Mouse (Mus musculus) skeletal muscle tissue, adult 2 months (tissue): ENCODE measurements around the gene Asic4.

Experiments
- DNase-seq: peaks from one replicate; pipeline ENCODE4 v3.0.0-alpha.2; 2012; ENCODE audit warnings: low read depth, low spot score

Asic4 gene

GRCm38 (mm10) chr1:75502945-75503650, 52.9 kb downstream of the Asic4 start:
- DNase-seq: no peak

DNA sequence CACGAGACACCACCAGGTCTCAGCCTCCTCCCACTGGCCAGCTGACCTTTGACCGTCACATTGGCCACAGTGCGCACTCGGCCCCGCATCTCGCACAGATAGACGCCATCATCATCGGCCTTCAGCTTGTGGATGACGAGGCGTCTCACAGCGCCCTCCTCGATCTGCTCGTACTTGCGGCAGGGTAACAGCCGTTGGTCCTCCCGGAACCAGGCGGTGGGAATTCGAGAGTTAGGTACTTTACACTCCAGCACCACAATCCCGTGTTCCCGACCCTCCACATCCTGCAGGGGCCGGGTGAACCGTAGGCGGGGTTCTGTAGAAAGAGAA, 53.4 kb downstream of the Asic4 start:
- no peak for DNase-seq

DNA sequence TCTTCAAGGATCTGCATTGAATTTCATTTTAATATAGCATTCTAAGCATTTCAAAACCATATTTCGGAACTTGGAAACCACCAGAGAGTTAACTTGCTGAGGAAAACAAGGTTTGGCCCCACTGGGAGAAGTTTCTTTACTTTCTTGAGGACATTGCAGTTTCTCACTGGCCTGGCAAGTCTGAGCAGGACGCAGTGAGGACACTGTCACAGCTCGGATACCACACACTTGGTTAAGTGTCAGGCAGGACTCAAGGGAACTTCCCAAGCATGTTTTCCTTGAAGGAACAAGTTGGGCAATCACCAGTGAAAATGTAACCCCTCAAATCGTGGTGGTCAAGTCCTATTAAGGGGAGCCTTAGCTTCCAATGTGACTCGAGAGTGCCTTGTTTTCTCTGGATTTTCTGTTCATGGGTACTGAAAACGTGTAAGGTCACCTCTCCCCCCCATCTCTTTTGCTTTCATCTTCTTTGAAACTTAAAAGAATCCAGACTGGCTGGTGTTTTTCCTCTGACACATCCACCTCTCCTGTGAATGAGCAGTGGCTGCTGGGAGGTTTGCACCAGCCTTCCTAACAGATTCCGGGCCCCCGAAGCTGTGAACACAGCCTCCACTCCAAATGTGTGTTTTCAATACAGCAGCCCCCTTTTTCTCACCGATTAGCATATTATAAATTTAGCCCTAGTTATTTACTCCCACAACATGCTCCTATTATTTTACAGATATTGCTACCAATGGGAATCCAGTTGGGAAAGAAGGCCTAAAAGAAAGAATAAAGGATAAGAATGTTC, 54.2 kb downstream of the Asic4 start:
- no peak for DNase-seq

- peak; percentile 74 for DNase-seq
Observed at GRCm38 (mm10) chr1:75505159-75505955, 55.1 kb downstream of the Asic4 start.

GRCm38 (mm10) chr1:75505956-75506831, 56.0 kb downstream of the Asic4 start, which contains the start of gene Obsl1:
Gene Obsl1 (minus strand): TSS chr1:75506452.
- peak; percentile 83 for DNase-seq

DNA sequence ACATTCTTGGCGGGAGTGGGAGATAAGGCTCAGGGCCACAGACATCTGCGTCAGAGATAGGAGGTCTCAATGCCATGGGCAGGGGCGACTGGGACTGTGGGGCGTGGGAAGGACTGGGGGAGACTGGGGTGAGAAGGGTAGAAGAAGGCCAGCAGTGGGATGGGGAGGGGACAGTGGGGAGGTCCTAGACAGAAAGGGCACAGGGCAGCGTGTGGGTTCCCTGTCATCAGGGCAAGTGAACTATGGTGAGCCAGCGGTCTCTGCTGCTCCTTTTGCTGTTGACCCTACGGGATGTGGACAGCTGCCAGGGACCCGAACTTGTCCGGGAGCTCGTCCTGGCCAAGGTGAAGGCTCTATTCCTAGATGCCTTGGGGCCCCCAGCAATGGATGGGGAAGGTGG, 56.8 kb downstream of the Asic4 start, which contains the start of gene Inha:
Gene Inha (plus strand): TSS at position 72 of the 400 bp plus-strand sequence.
- no peak for DNase-seq

- no peak for DNase-seq
Observed at GRCm38 (mm10) chr1:75509586-75509985, 59.4 kb downstream of the Asic4 start.

DNA sequence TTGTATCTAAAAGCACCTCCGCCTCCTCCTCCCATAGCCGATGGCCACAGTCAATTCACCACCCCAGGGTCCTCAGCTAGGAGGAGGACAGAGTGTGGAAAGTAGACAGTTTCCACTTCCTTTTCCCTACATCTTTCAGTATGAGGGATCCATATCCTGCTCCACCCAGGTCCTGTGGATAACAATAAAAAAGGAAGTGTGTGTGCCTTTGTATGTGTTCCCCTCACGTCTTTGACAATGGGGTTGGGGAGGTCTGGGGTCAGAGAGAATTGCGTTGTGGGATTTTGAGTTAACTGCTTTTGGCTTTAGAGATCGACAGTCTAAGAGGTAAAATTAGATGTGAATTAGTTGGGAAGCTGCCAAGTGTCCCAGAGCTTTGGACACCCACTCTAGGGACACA, 59.9 kb downstream of the Asic4 start:
- no peak for DNase-seq

- DNase-seq: no peak
Observed at GRCm38 (mm10) chr1:75511437-75512210, 61.4 kb downstream of the Asic4 start.

DNA sequence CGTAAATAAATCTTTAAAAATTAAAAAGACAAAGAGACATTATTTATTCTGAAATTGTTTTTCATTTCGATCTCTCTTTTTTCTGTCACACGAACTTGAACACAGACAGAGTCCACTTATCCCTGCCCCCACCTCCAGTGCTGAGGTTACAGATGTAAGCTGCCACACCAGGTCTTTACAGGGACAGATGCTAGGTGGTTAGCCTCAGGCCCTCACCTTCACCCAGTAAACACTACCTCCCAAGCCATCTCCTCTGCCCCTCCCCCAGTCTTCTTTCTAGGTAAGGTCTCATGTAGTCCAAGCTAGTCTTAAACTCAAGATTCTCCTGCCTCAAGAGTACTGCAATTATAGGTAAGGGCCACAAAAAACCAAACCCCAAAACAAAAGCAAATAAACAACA, 62.3 kb downstream of the Asic4 start:
- no peak for DNase-seq

- no peak for DNase-seq
Observed at GRCm38 (mm10) chr1:75516703-75517380, 66.6 kb downstream of the Asic4 start.

- no peak for DNase-seq
Observed at GRCm38 (mm10) chr1:75517984-75518383, 67.7 kb downstream of the Asic4 start.

DNA sequence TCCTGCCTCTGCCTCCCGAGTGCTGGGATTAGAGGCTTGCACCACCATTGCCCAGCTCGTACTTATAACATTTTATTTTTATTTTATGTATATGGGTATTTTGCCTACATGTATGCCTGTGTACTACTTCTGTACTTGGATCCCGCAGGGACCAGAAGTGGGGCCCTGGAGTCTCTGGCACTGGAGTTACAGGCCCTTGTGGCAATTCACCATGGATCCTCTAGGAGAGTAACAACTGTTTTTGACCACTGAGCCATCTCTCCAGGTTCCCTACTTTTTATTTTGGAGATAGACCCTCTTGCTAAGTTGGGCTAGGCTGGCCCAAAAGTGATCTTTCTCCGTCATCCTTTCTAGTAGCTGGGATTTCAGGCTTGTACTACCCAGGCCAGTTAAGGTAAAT, 68.2 kb downstream of the Asic4 start:
- no peak for DNase-seq

DNA sequence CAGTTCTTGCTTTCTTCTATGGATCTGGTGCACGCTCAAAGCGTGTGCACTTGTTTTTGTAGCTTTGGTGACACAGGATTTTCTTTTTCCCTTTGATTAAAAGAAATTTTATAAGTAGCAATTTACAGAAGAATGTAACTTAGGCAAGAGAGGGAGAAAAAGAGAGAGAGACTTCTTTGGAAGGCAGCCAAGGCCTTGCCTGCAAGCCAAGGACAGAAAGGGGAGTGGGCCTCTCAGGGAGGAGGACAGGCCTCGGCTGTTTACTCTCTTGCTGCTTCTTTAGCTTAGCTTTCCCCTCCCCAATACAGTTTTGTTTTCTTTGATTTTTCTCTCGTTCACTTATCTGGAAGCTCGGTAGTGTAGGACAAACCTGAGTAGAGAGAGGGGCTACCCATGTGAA, 69.3 kb downstream of the Asic4 start:
- DNase-seq: no peak

DNA sequence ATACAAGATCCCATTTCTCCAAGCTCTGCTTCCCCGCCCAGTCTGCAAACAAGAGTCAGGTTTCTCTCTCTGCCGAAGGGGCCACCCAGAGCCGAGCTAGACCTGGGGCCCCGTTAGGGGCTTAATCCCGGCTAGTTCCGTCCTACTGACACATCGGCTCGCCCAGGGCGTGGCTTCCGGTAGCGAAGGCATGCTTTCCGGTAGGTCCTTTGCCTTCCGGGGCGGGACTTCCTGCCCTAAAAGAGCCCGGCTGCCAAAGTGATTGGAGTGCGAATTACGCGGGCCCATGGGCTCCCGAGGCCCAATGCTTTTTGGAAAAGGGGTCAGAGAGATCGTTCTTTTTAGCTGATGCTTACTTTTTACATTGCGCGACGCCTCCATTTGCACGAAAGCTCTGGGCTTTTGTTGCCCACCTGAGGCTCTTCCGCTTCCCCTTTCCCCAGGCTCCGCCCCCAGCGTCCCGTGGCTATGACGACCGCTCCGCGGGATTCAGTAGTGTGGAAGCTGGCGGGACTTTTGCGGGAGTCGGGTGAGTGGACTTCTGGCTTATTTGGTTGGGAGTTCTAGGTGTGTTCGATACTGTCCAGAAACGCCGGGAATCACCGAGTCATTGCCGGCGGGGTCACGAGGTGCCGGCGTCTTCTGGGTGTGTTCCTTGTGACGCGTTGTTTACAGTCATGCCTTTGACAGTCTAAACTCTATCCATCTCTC, 71.2 kb downstream of the Asic4 start, which contains the start of gene Stk11ip:
Gene Stk11ip (plus strand): TSS at position 209 of the 711 bp plus-strand sequence.
- DNase-seq: peak; percentile 86
